Mouse (Mus musculus) heart, adult 2 months (tissue): ENCODE data around the gene Sdcbp2. TPM values are rescaled to one million over a fixed set of nuclear protein-coding genes. Genes with fewer than 3 reads are reported as not detected.
"Not testable (repeated sequence)": the region's sequence is repeated elsewhere in the genome, so short reads cannot be mapped to it uniquely, and the experiment has no call there.

Experiments used
- DNase-seq, 2 experiments: peaks; one replicate each; pipeline ENCODE4 v3.0.0; 2021
- H3K27ac ChIP-seq: fragments of 200-600 bp; 2 replicates; pipeline ENCODE4 v1.8.1; 2022
- H3K27me3 ChIP-seq: fragments of 200-500 bp; 2 replicates; pipeline ENCODE4 v1.6.1; 2012; ENCODE audit warnings: mild to moderate bottlenecking, low read length, inconsistent platforms, mixed read lengths; ENCODE audit not compliant: control insufficient read depth, insufficient read depth
- H3K36me3 ChIP-seq: fragments of 200-500 bp; 2 replicates; pipeline ENCODE4 v1.6.1; 2012; ENCODE audit warnings: low read length, inconsistent platforms; ENCODE audit not compliant: control insufficient read depth, insufficient read depth
- H3K4me1 ChIP-seq: fragments of 200-500 bp; 2 replicates; pipeline ENCODE4 v1.6.1; 2011; ENCODE audit warnings: low read length; ENCODE audit not compliant: control insufficient read depth, insufficient read depth
- H3K4me3 ChIP-seq: fragments of 200-600 bp; 2 replicates; pipeline ENCODE4 v1.8.1; 2022
- H3K79me2 ChIP-seq: fragments of 200-500 bp; replicated peaks from 2 replicates; pipeline ENCODE4 v1.6.1; 2012; ENCODE audit warnings: mild to moderate bottlenecking, inconsistent platforms, low read length, moderate library complexity, mixed read lengths; ENCODE audit not compliant: control insufficient read depth, insufficient read depth
- H3K9ac ChIP-seq: fragments of 200-500 bp; 2 replicates; pipeline ENCODE4 v1.6.1; 2012; ENCODE audit warnings: low read depth, mild to moderate bottlenecking, control low read depth, inconsistent platforms, low read length, mixed read lengths
- CTCF ChIP-seq: fragments of 200-600 bp; IDR thresholded peaks from 2 replicates; pipeline ENCODE4 v1.8.1; 2022; ENCODE audit warnings: antibody characterized with exemption, mild to moderate bottlenecking, moderate library complexity
- EP300 ChIP-seq: fragments of 200-500 bp; IDR thresholded peaks from 2 replicates; pipeline ENCODE4 v1.6.1; 2011; ENCODE audit warnings: low read depth, low read length, control low read depth; ENCODE audit not compliant: insufficient read depth
- POLR2A ChIP-seq: fragments of 200-500 bp; IDR thresholded peaks from 2 replicates; pipeline ENCODE4 v1.6.1; 2011; ENCODE audit warnings: mild to moderate bottlenecking, low read depth, low read length, control low read depth; ENCODE audit not compliant: insufficient read depth
- WGBS: fragments of 180-500 bp; shearing (Covaris S2); methylation state at CpG from one replicate; pipeline ENCODE4 v1.1.7; 2018; 5-methylcytosine and 5-hydroxymethylcytosine counted together
- intact Hi-C: fragments of 180-260 bp; cut with DNase I; formaldehyde crosslinking; loops from one replicate; pipeline ENCODE4 v1.15.1; 2025
- polyA plus RNA-seq: library from polyadenylated mRNA; depleted of rRNA; stranded (reverse); fragments of >200 nt; gene quantifications from 2 replicates; pipeline ENCODE4 v1.2.3, GENCODE M21; 2012
- total RNA-seq, 2 experiments: library from RNA; stranded (reverse); gene quantifications; 2 replicates each; pipeline ENCODE4 v1.2.3; 2021

The Sdcbp2 gene
- total and polyA plus RNA-seq, 3 experiments: 1.9 to 2.4 (median 2.2) TPM

DNA sequence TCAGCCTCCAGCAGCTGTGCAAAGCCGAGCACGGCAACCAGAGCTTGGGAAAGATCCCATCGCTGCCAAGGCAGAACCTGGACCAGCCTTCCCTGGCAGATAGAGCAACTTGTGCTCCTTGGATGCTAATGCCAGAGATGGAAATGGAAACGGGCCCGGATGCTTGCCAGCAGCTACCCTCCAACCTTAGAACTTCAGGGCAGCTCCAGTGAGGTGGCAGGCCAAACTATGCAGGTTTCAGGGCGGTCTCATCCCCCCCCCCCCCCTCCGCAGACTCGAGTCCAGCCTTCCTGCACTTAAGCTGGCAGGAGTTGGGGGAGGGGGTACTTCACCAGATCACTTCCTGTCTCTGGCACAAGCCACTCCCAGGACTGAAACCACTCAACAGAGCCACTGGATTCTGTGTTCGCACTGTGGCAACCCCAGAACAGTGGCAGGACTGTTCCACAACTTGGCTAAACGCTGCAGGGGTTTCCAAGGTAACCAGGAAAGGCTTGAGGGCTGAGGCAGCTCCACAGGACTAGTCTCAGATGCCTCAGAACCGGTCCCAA lies 33.1 kb downstream of the Sdcbp2 start:
- Histone ChIP-seq H3K79me2 (no peaks in the 10 kb centered on the region), H3K9ac (no peak overlapping the region), H3K4me3 (no peak overlapping the region), H3K36me3 (no peaks in the 10 kb centered on the region), H3K27ac (no peak overlapping the region), H3K4me1 (no peaks in the 10 kb centered on the region), H3K27me3 (no peaks in the 10 kb centered on the region)
- TF ChIP-seq CTCF (no peak), EP300 (no peak), POLR2A (no peak)
- WGBS: 37% methylated on average over 11 of the region's 11 CpGs
- intact Hi-C loops: no loop called here
- DNase-seq: no peak

DNA sequence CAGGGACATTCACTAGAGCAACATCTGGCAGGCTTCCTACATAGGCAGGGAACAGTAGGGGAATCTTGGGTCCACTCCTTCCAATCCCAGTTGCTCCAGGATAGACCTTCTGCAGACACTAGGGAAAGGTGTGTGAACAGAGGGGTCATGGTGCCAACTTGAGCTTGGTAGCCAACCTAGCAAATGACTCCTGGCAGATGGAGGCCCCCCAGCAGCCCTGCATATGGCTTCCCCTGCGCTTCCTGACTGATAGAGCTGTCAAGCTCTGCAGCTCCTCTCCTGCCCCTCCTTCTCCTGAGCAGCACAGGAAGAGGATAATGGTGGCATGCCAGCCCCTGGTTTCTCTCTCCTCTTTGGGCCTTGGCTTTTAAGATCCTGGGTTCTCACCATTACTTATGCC lies 36.0 kb downstream of the Sdcbp2 start:
- intact Hi-C loops: no loop called here
- no peak for DNase-seq
- H3K27ac ChIP-seq: no peak overlapping the region
- H3K9ac ChIP-seq: no peak overlapping the region
- H3K79me2 ChIP-seq: no peaks in the 10 kb centered on the region
- no peak overlapping the region for H3K4me3 ChIP-seq
- 40% methylated on average over 1 of the region's 1 CpGs for WGBS
- H3K4me1 ChIP-seq: no peaks in the 10 kb centered on the region
- TF ChIP-seq POLR2A (no peak), CTCF (no peak), EP300 (no peak)
- no peaks in the 10 kb centered on the region for H3K36me3 ChIP-seq
- no peaks in the 10 kb centered on the region for H3K27me3 ChIP-seq

DNA sequence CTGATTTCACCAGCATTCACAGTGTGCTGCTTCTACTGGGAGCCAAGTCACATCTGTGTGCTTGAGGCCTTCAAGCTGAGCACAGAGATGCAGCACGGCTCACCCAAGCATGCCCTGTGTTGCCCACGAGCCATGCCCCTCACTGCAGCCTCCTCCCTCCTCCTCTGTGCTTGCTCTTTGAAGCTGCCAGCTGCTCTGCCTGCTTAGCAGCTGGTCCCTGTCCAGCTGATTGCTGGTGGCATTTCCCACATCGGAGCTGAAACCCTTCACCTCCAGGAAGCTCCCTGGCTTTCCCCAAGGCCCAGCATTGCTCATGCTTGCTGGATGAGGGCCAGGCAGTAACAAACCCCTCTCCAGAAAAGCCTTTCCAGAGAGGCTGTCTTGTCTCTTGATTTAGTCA lies 37.6 kb downstream of the Sdcbp2 start:
- WGBS: 27% methylated on average over 3 of the region's 3 CpGs
- no peaks in the 10 kb centered on the region for H3K27me3 ChIP-seq
- H3K79me2 ChIP-seq: no peaks in the 10 kb centered on the region
- DNase-seq: no peak
- no peak overlapping the region for H3K9ac ChIP-seq
- no peaks in the 10 kb centered on the region for H3K4me1 ChIP-seq
- H3K4me3 ChIP-seq: no peak overlapping the region
- no peak for TF ChIP-seq POLR2A
- no peak for TF ChIP-seq CTCF
- no peak for TF ChIP-seq EP300
- no peaks in the 10 kb centered on the region for H3K36me3 ChIP-seq
- intact Hi-C loops: no loop called here
- no peak overlapping the region for H3K27ac ChIP-seq

DNA sequence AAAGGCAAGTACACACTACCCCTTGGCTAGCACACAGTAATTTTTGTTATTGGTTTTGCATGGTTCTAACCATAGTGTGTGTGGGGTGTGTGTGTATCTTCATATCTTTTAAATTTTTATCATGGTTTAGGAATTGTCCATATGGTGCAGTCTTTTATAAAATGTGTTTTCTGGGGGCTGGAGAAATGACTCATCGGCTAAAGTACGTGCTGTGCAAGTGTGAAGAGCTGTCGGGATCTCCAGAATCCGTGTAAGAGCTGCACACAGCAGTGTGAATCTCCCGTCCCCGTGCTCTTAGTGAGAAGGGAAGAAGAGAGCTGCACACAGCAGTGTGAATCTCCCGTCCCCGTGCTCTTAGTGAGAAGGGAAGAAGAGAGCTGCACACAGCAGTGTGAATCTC lies 43.4 kb downstream of the Sdcbp2 start:
- intact Hi-C loops, H3K4me1 ChIP-seq, H3K9ac ChIP-seq: not testable (repeated sequence)

DNA sequence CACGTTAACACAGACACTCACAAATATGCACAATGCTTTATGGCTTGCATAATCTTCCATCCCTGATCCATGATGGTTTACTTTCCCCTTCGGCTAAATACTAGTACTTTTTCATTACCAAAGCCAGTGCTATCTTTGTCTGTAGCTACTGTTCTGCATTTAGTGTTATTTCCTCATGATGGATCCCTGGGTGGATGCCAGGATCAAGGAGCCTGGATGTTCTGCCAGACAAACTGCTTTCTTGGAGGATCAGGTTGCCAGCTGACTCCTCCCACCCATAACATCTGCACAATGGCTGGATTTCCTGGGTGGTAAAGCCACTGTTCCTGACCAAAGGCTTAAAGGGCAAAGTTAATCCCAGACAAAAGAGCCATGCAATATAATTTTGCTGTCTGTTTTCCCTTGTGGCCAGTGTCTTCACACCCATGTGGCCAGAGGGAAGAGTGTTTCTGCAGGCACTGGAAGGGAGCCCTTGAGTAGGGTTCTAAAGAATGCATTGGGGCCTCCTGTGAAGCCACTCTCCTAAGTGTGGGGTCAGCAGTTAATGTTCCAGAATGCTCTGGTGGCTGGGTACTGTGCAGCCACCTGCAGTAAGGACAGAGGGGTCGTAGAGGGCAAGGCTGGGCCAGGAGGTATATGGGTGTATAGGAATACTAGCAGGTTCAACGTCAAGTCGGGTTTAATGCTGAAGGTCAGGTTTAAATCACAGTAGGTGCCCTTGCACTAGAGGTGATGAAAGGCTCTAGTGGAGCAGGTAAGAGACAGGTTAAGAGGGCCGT lies 44.3 kb downstream of the Sdcbp2 start:
- H3K27me3 ChIP-seq: no peaks in the 10 kb centered on the region
- intact Hi-C loops: no loop called here
- no peaks in the 10 kb centered on the region for H3K79me2 ChIP-seq
- H3K9ac ChIP-seq: no peak overlapping the region
- H3K4me3 ChIP-seq: no peak overlapping the region
- TF ChIP-seq POLR2A (no peak), EP300 (no peak), CTCF (no peak)
- WGBS: 67% methylated on average over 6 of the region's 6 CpGs
- no peak for DNase-seq
- H3K27ac ChIP-seq: no peak overlapping the region
- H3K36me3 ChIP-seq: no peaks in the 10 kb centered on the region
- H3K4me1 ChIP-seq: no peaks in the 10 kb centered on the region

More for the DNA sequence above, 43.4 kb downstream of the Sdcbp2 start:
- not testable (repeated sequence) for H3K27me3 ChIP-seq, H3K79me2 ChIP-seq, H3K36me3 ChIP-seq, H3K4me3 ChIP-seq, H3K27ac ChIP-seq, DNase-seq
- WGBS: 64% methylated on average over 6 of the region's 8 CpGs

DNA sequence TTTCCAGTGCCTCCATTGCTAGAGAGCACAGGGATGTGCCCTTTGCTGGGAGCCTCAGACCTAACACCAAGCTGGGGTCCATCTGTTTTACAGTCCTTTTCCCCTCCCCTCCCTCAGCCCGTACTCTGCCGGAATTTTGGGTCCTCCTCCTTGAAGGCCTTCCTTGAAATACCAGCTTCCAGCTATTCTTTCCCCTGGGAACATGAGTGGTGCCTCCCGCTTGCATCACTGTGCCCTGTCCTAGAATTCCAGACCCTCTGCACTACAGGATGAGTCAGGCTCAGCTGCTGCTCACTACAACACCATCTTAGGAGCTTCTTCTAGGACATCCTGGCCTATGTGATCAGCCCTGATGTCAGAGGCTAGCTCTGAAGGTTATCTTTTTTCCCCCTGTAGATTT lies 51.4 kb downstream of the Sdcbp2 start:
- intact Hi-C loops: no loop called here
- Histone ChIP-seq H3K36me3 (no peaks in the 10 kb centered on the region), H3K4me1 (no peaks in the 10 kb centered on the region), H3K79me2 (no peaks in the 10 kb centered on the region), H3K4me3 (no peak overlapping the region), H3K9ac (no peak overlapping the region), H3K27ac (no peak overlapping the region), H3K27me3 (no peaks in the 10 kb centered on the region)
- DNase-seq: no peak
- WGBS: 51% methylated on average over 3 of the region's 3 CpGs
- TF ChIP-seq CTCF (no peak), POLR2A (no peak), EP300 (no peak)
